Mouse (Mus musculus) erythroblast, embryonic 14.5 days (primary cell): ENCODE results near the gene Rbfox3. TPM values are rescaled to one million over a fixed set of nuclear protein-coding genes. Genes with fewer than 3 reads are reported as not detected.

Experiments used
- H3K27me3 ChIP-seq: 2 replicates; pipeline ENCODE4 v1.6.1; 2012; ENCODE audit warnings: inconsistent platforms; ENCODE audit not compliant: control insufficient read depth
- H3K36me3 ChIP-seq: 2 replicates; pipeline ENCODE4 v1.6.1; 2012; ENCODE audit warnings: mild to moderate bottlenecking, inconsistent platforms; ENCODE audit not compliant: control insufficient read depth
- H3K4me1 ChIP-seq: 2 replicates; pipeline ENCODE4 v1.6.1; 2012; ENCODE audit warnings: inconsistent platforms; ENCODE audit not compliant: control insufficient read depth
- H3K4me3 ChIP-seq: replicated peaks from 2 replicates; pipeline ENCODE3; 2012; ENCODE audit warnings: moderate library complexity, mild to moderate bottlenecking, inconsistent platforms
- H3K9me3 ChIP-seq: 2 replicates; pipeline ENCODE4 v1.6.1; 2012; ENCODE audit warnings: low read length, inconsistent platforms, mixed read lengths; ENCODE audit not compliant: control insufficient read depth
- GATA1 ChIP-seq: IDR thresholded peaks from 2 replicates; pipeline ENCODE4 v1.6.1; 2012; ENCODE audit warnings: low read length, inconsistent platforms, mixed read lengths
- TAL1 ChIP-seq: IDR thresholded peaks from 3 replicates; pipeline ENCODE4 v1.6.1; 2012; ENCODE audit warnings: low read length, inconsistent platforms, mixed read lengths
- polyA plus RNA-seq: library from polyadenylated mRNA; stranded (reverse); fragments of >175 nt; gene quantifications from 2 replicates; pipeline ENCODE4 v1.2.3, GENCODE M21; 2012

Gene Rbfox3
- polyA plus RNA-seq, 1 experiment: 0.02 TPM

- Histone ChIP-seq H3K27me3 (peaks cover 6% of the 10 kb centered on the region; the same call in 1 of the 2 replicates), H3K4me3 (no peak overlapping the region), H3K4me1 (peaks cover 8% of the 10 kb centered on the region), H3K36me3 (no peaks in the 10 kb centered on the region), H3K9me3 (no peaks in the 10 kb centered on the region)
- TF ChIP-seq GATA1 (no peak), TAL1 (no peak)
Observed at GRCm38 (mm10) chr11:118494001-118494737, 417.2 kb downstream of the Rbfox3 start.

DNA sequence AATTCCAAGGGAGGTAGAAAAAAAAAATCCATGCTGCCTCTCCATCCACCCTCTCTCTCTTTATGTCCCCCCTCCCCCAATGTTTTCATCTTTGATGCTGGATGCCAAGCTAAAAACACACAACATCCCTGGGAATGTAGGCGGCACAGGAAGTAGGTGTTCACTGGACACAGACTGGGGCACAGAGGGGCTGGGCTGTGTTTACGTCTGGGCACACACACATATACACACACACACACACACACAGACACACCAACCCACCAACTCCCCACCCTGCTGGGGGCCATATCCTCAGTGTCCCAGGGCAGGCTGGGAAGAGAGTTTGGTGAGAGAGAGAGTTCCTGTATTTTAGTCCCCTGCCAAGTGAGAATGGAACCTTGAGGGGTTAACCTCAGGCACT lies 417.9 kb downstream of the Rbfox3 start:
- Histone ChIP-seq H3K4me3 (no peak overlapping the region), H3K36me3 (no peaks in the 10 kb centered on the region), H3K27me3 (peaks cover 6% of the 10 kb centered on the region; the same call in 1 of the 2 replicates), H3K4me1 (peaks cover 8% of the 10 kb centered on the region), H3K9me3 (no peaks in the 10 kb centered on the region)
- TF ChIP-seq GATA1 (no peak), TAL1 (no peak)

GRCm38 (mm10) chr11:118491230-118491629 lies 420.2 kb downstream of the Rbfox3 start:
- Histone ChIP-seq H3K4me3 (no peak overlapping the region), H3K9me3 (no peaks in the 10 kb centered on the region), H3K36me3 (peaks cover 18% of the 10 kb centered on the region), H3K4me1 (peaks cover 8% of the 10 kb centered on the region), H3K27me3 (peaks cover 6% of the 10 kb centered on the region; the same call in 1 of the 2 replicates)
- TF ChIP-seq TAL1 (no peak), GATA1 (no peak)

DNA sequence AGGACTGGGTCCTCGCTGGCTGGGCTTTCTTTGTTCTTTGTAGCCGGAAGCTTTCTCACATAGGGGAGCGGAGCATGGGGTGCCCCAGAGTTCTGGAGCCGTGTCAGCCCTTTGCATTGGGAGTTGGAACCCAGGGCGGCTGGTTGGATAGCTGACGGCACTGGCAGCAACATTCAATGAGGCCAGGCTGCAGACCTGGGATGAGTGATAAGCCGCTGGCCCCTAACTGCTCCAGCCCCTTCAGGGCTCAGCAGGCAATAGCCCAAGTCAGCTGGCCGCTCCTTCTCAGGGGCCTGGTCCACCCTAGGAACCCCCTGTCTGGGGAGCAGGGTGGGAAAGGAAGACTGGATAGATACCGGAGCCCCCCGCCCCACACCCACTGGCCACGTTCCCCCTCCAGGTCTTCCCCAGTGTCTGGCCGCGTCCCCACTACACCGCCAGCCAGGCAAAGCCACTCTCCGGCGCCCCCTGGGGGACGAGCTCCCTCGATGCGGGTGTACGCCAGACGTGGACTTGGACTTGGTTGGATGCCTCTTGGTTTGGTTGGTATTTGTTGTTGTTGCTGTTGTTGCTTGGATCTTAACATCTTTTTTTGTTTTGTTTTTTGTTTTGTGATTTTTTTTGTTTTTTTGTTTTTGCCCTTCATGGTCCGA lies 420.7 kb downstream of the Rbfox3 start:
- Histone ChIP-seq H3K27me3 (peaks cover 6% of the 10 kb centered on the region; the same call in 1 of the 2 replicates), H3K36me3 (peaks cover 23% of the 10 kb centered on the region), H3K4me1 (peaks cover 8% of the 10 kb centered on the region), H3K4me3 (no peak overlapping the region), H3K9me3 (no peaks in the 10 kb centered on the region)
- TF ChIP-seq TAL1 (no peak), GATA1 (no peak)

GRCm38 (mm10) chr11:118488907-118489270 lies 422.5 kb downstream of the Rbfox3 start:
- Histone ChIP-seq H3K27me3 (peaks cover 4% of the 10 kb centered on the region; the same call in 1 of the 2 replicates), H3K9me3 (no peaks in the 10 kb centered on the region), H3K36me3 (peaks cover 41% of the 10 kb centered on the region), H3K4me1 (peaks cover 8% of the 10 kb centered on the region), H3K4me3 (no peak overlapping the region)
- no peak for TF ChIP-seq TAL1
- no peak for TF ChIP-seq GATA1

GRCm38 (mm10) chr11:118488191-118488906 lies 423.0 kb downstream of the Rbfox3 start:
- TF ChIP-seq TAL1 (no peak), GATA1 (no peak)
- Histone ChIP-seq H3K36me3 (peaks cover 46% of the 10 kb centered on the region), H3K4me3 (no peak overlapping the region)

DNA sequence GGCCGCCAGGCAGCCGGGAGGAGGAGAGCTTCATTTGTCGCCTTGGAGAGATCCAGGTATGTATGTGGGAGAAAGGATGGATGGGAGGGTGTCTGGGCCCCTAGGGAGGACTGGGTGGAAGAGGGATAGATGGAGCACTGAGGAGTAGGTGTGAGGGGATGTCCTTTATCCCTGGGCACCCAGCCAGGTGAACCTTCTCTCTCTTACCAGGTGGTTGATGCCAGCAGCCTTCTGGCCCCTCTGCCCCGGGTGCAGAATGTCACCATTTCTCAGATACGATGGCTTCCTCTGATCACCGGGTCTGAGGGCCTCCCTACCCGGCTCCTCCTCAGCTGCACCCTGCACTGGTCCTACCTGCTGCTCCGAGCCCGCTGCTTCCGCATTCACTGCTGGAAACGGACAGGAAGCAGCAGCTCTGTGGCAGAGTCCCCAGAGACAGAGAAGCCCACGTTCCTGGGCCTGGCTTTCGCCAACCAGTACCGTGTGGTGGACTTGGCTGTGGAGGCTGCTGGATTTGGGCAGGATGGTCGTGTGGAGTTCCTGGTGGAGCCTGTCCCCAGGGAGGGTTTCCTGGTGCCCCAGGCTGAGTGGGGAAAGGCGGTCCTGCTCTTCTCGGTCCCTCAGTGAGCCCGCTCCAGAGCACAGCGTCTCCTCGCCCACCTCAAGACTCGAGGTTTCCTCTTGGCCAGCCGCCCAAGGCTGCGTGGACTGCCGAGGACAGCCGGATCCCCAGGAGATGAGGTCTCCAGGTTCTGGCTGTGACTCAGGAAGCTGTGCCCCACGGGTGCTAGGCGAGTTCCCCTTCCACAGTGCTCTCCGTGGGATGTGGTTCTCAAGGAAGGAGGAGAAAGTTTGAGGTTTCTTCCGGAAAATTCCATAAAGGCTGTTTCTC lies 424.3 kb downstream of the Rbfox3 start:
- no peak overlapping the region for H3K4me3 ChIP-seq
- H3K36me3 ChIP-seq: peaks cover 58% of the 10 kb centered on the region
- H3K4me1 ChIP-seq: peaks cover 8% of the 10 kb centered on the region
- 0 out of 2 replicates have a peak, but pooled peaks cover 2% of the 10 kb centered on the region for H3K27me3 ChIP-seq
- TF ChIP-seq TAL1: no peak
- TF ChIP-seq GATA1: no peak
- H3K9me3 ChIP-seq: no peaks in the 10 kb centered on the region

More at GRCm38 (mm10) chr11:118488191-118488906, 423.0 kb downstream of the Rbfox3 start:
- Histone ChIP-seq H3K27me3 (0 out of 2 replicates have a peak, but pooled peaks cover 2% of the 10 kb centered on the region), H3K4me1 (peaks cover 8% of the 10 kb centered on the region), H3K9me3 (no peaks in the 10 kb centered on the region)

DNA sequence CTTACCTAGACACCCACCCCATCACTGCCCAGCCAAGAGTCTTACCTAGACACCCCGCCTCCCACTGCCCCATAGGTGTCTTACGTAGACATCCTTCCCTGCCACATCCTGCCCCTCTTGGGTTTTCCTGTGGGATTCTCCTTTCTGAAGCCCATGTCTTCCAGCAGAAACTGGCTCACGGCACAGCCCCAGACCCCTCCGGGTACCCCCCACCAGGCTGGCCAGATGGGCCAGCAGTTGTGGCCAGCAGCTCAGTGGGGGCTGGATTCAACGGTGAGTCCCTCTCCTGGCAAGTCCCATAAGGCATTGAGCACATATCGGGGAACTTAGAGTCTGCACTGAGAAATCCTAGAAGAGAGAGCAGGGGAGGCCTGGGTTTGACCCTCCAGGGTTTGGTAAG lies 425.1 kb downstream of the Rbfox3 start:
- Histone ChIP-seq H3K9me3 (no peaks in the 10 kb centered on the region), H3K4me1 (peaks cover 8% of the 10 kb centered on the region), H3K4me3 (no peak overlapping the region), H3K36me3 (peaks cover 66% of the 10 kb centered on the region), H3K27me3 (0 out of 2 replicates have a peak, but pooled peaks cover 2% of the 10 kb centered on the region)
- TF ChIP-seq GATA1 (no peak), TAL1 (no peak)

GRCm38 (mm10) chr11:118485780-118486179 lies 425.6 kb downstream of the Rbfox3 start:
- H3K4me3 ChIP-seq: no peak overlapping the region
- H3K27me3 ChIP-seq: 0 out of 2 replicates have a peak, but pooled peaks cover 2% of the 10 kb centered on the region
- peaks cover 71% of the 10 kb centered on the region for H3K36me3 ChIP-seq
- TF ChIP-seq TAL1: no peak
- no peaks in the 10 kb centered on the region for H3K9me3 ChIP-seq
- H3K4me1 ChIP-seq: peaks cover 6% of the 10 kb centered on the region
